Mouse (Mus musculus) heart, postnatal 25 days (tissue): ENCODE measurements at regions not wholly inside any gene's neighbourhood (a gene's known extent, or its start where the extent isn't known, plus 50 kb on each side); places are given as distances from the start of the nearest gene placed in this dataset.

ENCODE experiments used
- DNase-seq: peaks from one replicate; pipeline ENCODE4 v3.0.0; 2022; ENCODE audit warnings: low spot score
- intact Hi-C: fragments of 180-260 bp; cut with DNase I; formaldehyde crosslinking; loops from one replicate; pipeline ENCODE4 v1.15.1; 2025

DNA sequence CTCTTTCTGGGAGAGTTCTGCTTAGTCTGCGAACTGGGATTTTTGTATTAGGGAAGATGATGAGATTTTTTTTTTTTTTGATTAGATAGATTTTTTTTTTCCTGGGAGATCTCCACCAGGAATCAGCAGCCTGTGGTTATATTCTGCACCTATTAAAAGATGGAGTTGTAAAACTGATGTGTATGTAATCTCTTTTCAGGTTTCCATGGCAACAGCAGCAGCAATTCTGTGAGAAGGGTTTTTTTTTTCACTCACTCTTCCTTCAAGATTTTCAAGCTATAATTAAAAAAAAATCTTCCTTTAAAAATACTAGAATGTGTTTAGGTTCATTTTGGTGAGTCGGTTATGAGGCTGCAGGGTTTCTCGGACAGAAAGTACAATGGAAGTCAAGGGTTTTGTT lies 224.5 kb upstream of the Daam1 start:
- intact Hi-C loops, result no loop called here
- no peak for DNase-seq

- intact Hi-C loops, result no loop called here
- DNase-seq, result no peak
Measured at GRCm38 (mm10) chr12:71607966-71608365, 222.9 kb upstream of the Daam1 start.

DNA sequence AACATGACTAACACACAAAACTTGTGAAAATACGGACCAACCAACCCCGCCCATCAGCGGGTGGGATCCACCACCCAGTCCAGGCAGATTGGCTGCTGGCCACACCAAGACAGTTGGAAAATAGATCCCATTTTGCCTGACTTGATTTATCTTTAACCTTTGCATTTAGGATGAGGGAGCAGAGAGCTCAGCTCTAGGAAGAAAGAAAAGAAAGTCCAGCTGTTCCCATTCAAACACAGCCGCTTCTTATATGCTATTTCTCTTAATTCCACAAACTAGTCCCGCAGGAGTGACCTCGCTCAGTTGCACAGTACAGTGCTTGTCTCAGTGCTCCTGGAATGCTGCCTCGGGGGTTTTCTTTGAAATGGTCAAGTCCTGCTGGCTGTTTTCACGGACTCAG lies 217.6 kb upstream of the Daam1 start:
- peak; percentile 17 for DNase-seq

DNA sequence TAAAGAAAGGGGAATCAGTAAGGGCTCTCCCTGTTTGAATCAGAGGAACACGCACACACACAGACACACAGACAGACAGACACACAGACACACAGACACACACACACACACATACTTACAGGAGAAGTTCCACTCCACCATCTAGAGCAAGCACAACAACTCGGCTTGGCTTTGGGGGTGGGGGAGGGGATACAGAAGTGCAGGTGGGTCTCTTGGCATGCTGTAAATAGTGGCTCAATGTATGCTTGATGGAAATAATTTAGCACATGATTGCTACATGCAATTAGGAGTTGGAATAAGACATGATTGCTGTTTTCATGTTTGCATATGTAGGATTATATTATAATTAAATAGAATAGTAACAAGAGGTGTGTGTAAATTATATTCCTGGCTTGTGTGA lies 215.9 kb upstream of the Daam1 start:
- DNase-seq, result no peak
- intact Hi-C loops, result no loop called here

More for the DNA sequence above, 217.6 kb upstream of the Daam1 start:
- intact Hi-C loops, result no loop called here

- no peak for DNase-seq
- intact Hi-C loops, result no loop called here
Measured at GRCm38 (mm10) chr12:71615383-71615782, 215.5 kb upstream of the Daam1 start.

DNA sequence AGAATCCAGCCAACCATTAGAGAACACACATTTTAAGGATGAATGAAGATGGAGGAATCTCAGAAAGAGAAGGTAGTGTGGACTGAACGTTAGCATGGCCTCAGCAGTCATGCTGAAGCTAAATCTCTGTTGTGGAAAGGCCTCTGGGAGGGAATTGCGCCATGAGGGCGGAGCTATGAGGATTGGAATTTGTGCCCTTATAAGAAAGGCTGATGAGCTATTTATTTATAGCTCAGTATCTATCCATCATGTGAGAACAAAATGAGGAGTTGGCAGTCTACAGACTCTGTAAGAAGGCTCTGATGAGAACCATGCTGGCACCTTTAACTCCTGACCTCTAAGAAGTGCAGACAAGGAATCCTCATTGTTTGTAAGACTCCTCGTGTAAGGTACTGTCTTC lies 214.8 kb upstream of the Daam1 start:
- intact Hi-C loops, result no loop called here
- no peak for DNase-seq

DNA sequence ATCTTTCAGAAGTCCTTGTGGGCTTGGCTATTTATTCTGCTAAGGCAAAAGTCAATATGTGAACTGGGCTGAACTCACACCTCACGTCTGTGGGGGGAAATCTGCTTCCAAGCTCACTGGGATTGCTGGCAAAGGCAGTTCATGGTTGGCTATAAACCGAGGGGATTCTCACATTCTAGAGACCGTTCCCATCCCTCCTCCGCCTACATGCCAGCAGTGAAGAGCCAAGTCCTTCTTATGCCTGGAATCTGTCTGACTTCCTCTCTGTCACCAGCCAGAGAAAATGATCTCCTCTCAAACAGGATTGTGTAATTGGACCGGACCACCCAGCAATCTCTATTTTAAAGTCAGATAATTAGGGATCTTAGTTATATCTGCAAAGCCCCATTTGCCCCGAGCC lies 212.4 kb upstream of the Daam1 start:
- intact Hi-C loops, result no loop called here
- peak; percentile 51 for DNase-seq

DNA sequence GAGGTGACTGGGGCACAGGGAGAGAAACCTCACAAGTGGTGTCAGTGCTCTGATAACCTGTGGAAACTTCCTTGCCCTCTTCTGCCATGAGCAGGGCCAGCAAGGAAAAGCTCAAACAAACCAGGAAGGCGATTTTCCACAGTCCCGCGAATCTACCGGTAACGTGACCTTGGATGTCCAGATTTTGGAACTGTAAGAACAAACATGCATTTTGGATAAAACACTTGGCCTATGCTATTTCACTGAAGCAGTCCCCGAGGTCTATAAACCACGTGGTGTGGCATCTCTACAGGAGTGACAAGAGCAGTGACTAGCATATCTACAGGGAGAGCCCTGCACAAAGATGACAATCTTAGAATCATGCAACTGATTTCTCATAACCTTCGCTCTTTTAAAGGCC lies 211.9 kb upstream of the Daam1 start:
- no peak for DNase-seq
- intact Hi-C loops, result no loop called here

DNA sequence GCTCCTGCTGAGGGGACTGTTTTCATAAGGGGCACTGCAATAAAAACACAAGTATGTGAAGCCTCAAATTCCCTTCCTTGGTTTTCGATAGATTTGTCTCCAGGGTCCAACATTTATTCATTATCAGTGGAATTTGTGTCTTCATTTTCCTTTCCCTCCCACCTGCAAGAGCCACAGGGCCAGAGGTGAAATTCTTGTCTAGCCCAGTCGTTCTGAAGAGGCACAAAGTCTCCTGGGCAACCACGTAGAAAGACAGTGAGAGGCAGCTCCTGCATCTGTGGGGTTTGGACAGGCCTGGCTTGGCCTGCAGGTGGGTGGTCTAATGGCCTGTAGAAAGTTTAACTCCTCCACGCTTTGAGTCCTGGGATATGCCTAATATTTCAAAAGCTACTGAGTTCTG lies 211.3 kb upstream of the Daam1 start:
- no peak for DNase-seq
- intact Hi-C loops, result no loop called here

DNA sequence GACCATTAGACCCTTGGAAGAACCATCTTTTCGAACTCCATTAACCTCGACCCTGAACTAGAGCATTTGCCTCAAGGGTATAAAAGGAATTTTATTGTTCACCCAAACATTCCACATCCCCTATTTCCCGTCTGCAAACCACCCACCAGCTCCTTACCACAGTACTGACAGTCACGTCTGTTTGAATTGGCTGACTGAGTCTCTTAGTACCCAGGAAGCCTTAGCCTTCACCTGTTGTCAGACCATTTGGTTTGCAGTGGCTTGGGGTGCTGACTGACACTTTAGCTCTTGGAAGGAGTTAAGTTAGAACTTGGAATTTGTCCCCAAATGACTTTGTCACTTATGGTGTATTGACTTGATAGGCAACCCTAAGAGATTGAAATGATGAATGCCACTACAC lies 209.3 kb upstream of the Daam1 start:
- intact Hi-C loops, result no loop called here

GRCm38 (mm10) chr12:71622761-71623160 lies 208.1 kb upstream of the Daam1 start:
- intact Hi-C loops, result no loop called here
- DNase-seq, result no peak

More for the DNA sequence above, 209.3 kb upstream of the Daam1 start:
- DNase-seq, result no peak

DNA sequence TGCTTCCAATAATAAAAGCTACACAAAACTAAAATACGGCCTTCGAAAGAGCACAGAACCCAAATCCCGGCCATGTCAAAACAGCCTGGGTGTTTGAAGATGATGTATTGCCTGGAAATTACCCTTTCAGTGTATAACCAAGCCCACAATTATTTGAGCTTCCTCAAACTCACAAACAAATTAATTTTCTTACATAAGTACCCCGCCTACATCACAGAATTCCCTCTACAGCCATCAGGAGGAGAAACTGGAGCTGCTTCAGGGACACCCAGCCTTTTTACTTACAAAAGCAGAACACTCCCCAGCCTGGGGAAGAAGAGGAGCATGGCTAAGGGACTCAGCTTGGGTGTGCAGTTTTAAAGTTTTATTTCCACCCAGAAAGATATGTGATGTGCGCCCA lies 207.6 kb upstream of the Daam1 start:
- intact Hi-C loops, result no loop called here
- no peak for DNase-seq

DNA sequence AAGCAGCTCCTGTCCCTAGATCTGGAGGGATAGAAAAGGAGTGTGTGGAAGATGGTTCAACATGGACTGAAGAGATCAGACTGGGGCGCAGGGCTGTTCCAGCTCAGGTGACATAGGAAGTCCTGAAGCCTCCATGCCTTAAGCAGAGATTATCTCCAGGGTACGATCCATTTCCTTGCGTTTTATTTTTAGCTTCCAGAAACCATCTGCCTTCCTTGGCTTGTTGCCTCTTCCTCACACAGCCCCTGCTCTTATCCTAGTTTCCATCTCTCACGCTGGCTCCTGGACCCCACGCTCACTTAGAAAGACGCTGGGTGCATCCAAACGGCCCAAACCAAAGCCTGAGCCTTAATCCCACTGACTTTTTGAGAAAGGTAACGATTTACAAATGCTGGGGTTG lies 206.8 kb upstream of the Daam1 start:
- DNase-seq, result no peak
- intact Hi-C loops, result no loop called here

GRCm38 (mm10) chr12:71624676-71625075 lies 206.2 kb upstream of the Daam1 start:
- intact Hi-C loops, result no loop called here
- DNase-seq, result no peak

GRCm38 (mm10) chr12:71625115-71625514 lies 205.8 kb upstream of the Daam1 start:
- DNase-seq, result no peak
- intact Hi-C loops, result no loop called here

DNA sequence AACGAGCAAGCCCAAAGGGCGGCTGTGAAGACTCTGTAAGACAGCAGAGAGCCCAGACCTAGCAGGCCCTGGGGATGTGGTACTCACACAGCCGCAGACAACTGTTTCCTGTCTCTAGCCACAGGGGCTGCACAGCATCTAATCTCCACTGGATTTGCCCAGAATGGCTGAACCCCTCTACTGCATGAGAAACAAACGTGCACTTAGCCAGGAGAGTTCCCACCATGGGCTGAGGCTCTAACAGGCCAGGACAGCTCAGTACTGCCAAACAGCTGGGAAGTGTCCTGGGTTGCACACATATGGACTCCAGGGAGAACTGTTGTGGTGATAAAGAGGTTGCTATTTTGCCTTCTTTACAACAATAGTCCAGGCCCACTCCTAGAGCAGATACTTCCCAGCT lies 204.1 kb upstream of the Daam1 start:
- peak; percentile 77 for DNase-seq
- intact Hi-C loops, result no loop called here

- DNase-seq, result no peak
- intact Hi-C loops, result no loop called here
Measured at GRCm38 (mm10) chr12:71627421-71628339, 203.2 kb upstream of the Daam1 start.

DNA sequence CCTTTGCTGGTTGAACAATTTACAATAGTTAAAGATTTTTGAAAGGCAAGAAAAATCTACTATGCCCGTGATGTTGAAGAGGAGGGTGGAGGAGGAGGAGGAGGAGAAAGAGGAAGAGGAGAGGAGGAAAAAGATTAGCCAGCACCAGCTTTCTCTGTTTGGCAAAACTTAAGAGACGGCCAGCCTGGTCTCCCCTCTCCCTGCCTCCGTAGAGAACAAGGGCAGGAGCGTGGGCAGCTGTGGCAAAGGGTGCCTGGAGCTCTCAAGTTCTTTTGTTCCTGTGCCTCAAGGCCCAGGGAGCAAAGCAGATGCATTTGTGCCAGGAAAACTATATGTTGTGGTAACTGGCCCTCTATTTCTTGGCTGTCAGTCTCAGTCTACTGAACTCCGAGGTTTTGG lies 202.5 kb upstream of the Daam1 start:
- DNase-seq, result no peak
- intact Hi-C loops, result no loop called here

GRCm38 (mm10) chr12:71628796-71629195 lies 202.1 kb upstream of the Daam1 start:
- DNase-seq, result no peak
- intact Hi-C loops, result no loop called here

- intact Hi-C loops, result no loop called here
- no peak for DNase-seq
Measured at GRCm38 (mm10) chr12:71630386-71630785, 200.5 kb upstream of the Daam1 start.

- no peak for DNase-seq
- intact Hi-C loops, result no loop called here
Measured at GRCm38 (mm10) chr12:71636300-71636699, 194.6 kb upstream of the Daam1 start.

- DNase-seq, result no peak
- intact Hi-C loops, result no loop called here
Measured at GRCm38 (mm10) chr12:71637248-71637647, 193.6 kb upstream of the Daam1 start.
